Mouse (Mus musculus): ENCODE measurements around the gene Gsta1. TPM values are rescaled to one million over a fixed set of nuclear protein-coding genes. Genes with fewer than 3 reads are reported as not detected.
A peak's percentile ranks its signal among the peaks of the same experiment; 100 is the strongest.
"Not testable (repeated sequence)": the region's sequence is repeated elsewhere in the genome, so short reads cannot be mapped to it uniquely, and the experiment has no call there.

Gsta1 gene
- polyA plus RNA-seq, 1 experiment from 2014 or later, result not detected

DNA sequence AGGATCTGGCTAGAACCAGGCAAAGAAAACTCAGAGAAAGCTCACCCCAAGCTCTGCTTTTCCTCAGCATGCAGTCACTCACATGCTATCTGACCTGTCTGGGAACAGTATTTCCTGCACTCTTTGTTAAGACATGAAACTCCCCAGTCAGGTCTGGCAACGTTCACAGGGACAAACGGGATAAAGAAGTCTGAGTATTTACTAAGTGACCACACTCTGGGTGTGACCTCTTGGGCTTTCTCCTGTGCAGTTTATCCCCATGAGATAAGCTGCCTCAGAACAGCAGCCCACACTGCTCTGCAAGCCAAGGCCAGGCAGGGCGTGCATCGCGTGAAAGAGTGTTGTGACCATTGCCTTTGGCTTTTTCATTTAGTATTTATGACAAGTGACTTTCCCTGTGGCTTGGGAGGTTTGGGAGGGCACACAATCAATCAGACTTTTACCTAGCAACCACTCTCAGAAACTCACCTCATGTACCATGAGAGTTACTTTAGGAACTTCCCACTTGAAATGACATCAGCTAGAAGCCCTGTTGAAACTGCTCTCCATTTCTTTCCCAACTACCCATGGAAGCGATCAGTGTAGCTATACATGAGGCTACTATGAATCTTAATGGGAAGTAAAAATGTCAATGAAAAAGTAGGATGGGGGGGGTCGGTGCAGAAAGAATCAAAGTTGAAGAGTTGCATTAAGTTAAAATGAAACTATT lies 18.0 kb upstream of the Gsta1 start:
- Histone ChIP-seq H3K36me3 (ENCODE audit: insufficient read depth) (0 out of 2 replicates have a peak, but pooled peaks cover 3% of the 10 kb centered on the region), H3K4me1 (ENCODE audit: insufficient read depth) (no peaks in the 10 kb centered on the region), H3K27ac (ENCODE audit: low read depth) (no peak overlapping the region), H3K27me3 (ENCODE audit: insufficient read depth, low read length) (no peaks in the 10 kb centered on the region), H3K9me3 (ENCODE audit: low read depth, low read length) (no peaks in the 10 kb centered on the region), H3K4me3 (ENCODE audit: low read depth, low read length) (no peak overlapping the region), H3K4me2 (no peak overlapping the region), H3K9ac (no peak overlapping the region)
- WGBS, result 50% methylated on average over 7 of the region's 7 CpGs
- DNase-seq (peak; percentile 51), ATAC-seq (ENCODE audit: insufficient read depth) (peak; percentile 65; the same call in 1 of the 2 replicates)
- no peak for TF ChIP-seq CTCF (IDR thresholded peaks at IDR 0.05; ENCODE audit: low read depth)

GRCm38 (mm10) chr9:78217074-78217473 lies 13.4 kb upstream of the Gsta1 start:
- H3K4me2 ChIP-seq, result no peak overlapping the region
- H3K27ac ChIP-seq (ENCODE audit: low read depth), result no peak overlapping the region
- H3K4me3 ChIP-seq (ENCODE audit: low read depth, low read length), result no peak overlapping the region
- DNase-seq, result no peak
- no peaks in the 10 kb centered on the region for H3K27me3 ChIP-seq (ENCODE audit: insufficient read depth, low read length)
- H3K9ac ChIP-seq, result no peak overlapping the region
- no peaks in the 10 kb centered on the region for H3K36me3 ChIP-seq (ENCODE audit: insufficient read depth)
- no peaks in the 10 kb centered on the region for H3K4me1 ChIP-seq (ENCODE audit: insufficient read depth)
- WGBS, result 61% methylated on average over 4 of the region's 4 CpGs
- H3K9me3 ChIP-seq (ENCODE audit: low read depth, low read length), result no peaks in the 10 kb centered on the region
- ATAC-seq (ENCODE audit: insufficient read depth), result no peak
- no peak for TF ChIP-seq CTCF (IDR thresholded peaks at IDR 0.05; ENCODE audit: low read depth)

DNA sequence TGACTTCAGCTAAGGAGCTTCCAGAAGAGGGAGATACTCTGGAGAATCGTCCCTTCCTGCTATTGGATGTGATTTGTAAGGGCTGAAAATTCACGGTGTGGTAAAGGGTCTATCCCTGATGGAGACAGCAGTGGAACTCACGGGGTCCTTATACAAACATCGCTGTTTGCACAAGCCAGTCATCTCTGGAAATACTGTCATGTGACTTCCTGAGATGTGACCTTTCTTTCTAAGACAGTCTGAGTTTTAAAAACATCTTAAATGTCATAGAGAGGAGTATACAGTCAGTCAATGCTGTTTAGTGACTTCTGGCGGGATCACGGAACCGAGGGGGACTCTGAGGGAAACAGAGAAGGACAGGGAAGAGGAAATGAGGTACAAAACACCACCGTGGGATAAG lies 7.8 kb upstream of the Gsta1 start:
- no peaks in the 10 kb centered on the region for H3K27me3 ChIP-seq (ENCODE audit: insufficient read depth, low read length)
- H3K36me3 ChIP-seq (ENCODE audit: insufficient read depth), result no peaks in the 10 kb centered on the region
- WGBS, result 53% methylated on average over 8 of the region's 8 CpGs
- H3K27ac ChIP-seq (ENCODE audit: low read depth), result no peak overlapping the region
- TF ChIP-seq CTCF (IDR thresholded peaks at IDR 0.05; ENCODE audit: low read depth), result no peak
- DNase-seq, result no peak
- H3K4me2 ChIP-seq, result no peak overlapping the region
- no peaks in the 10 kb centered on the region for H3K9me3 ChIP-seq (ENCODE audit: low read depth, low read length)
- H3K4me3 ChIP-seq (ENCODE audit: low read depth, low read length), result no peak overlapping the region
- no peak for ATAC-seq (ENCODE audit: insufficient read depth)
- no peak overlapping the region for H3K9ac ChIP-seq
- H3K4me1 ChIP-seq (ENCODE audit: insufficient read depth), result no peaks in the 10 kb centered on the region

DNA sequence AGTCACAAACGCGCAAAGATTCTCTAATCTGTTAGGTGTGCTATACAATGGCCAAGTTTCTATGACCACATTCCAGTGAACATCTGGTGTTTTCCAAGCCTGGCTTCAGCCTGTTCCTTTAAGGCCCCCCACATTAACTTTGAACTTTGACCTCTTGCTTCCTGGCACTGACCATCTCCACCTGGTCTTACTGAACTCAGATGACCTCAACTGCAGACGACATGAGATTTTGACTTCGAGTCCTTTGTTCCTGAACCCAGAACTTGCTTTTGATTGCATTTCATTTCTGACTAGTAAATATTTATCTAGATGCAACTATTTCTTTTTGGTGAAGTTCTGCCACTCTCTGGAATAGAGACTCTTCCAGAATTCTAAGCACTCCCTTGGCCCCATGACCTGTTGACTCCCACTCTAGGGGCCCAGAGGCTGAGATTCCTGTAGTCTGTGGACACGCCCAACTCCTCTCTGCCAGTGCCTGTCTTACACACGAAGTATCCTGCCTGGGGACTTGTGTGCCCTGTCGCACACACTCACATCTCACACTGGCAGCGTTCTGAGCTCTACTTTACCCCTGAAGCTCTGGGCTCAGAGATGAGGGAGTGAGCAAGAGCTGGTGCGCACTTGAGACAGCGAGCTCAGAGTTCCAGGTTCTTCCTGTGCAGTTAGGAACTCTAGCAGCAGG lies 7.1 kb upstream of the Gsta1 start:
- Histone ChIP-seq H3K4me3 (ENCODE audit: low read depth, low read length) (no peak overlapping the region), H3K4me2 (no peak overlapping the region), H3K9me3 (ENCODE audit: low read depth, low read length) (no peaks in the 10 kb centered on the region), H3K9ac (no peak overlapping the region), H3K36me3 (ENCODE audit: insufficient read depth) (no peaks in the 10 kb centered on the region), H3K27ac (ENCODE audit: low read depth) (no peak overlapping the region), H3K27me3 (ENCODE audit: insufficient read depth, low read length) (no peaks in the 10 kb centered on the region), H3K4me1 (ENCODE audit: insufficient read depth) (no peaks in the 10 kb centered on the region)
- 58% methylated on average over 10 of the region's 10 CpGs for WGBS
- DNase-seq (no peak), ATAC-seq (ENCODE audit: insufficient read depth) (no peak)
- no peak for TF ChIP-seq CTCF (IDR thresholded peaks at IDR 0.05; ENCODE audit: low read depth)

GRCm38 (mm10) chr9:78224418-78224817 lies 6.0 kb upstream of the Gsta1 start:
- TF ChIP-seq CTCF (IDR thresholded peaks at IDR 0.05; ENCODE audit: low read depth), result no peak
- no peak overlapping the region for H3K4me2 ChIP-seq
- 85% methylated on average over 2 of the region's 2 CpGs for whole genome bisulfite sequencing

DNA sequence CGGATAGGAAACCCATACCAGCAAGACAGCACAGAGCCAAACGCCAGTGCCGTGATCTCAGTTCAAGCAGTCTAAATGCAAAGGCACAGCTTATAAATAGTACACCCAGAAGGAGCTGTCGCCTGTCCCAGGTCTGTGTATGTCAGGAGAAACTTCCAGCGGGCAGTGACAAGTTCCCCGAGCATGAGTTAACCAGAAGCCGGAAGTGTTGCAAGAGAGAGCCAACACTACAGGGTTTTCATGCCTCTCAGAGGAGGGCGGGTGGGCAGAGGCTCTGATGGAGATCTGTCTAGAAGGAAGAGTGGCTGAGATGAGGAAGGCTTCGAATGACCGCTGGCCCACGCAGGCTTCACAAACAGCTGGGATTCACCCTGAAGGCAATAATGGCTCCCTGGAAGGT lies 5.2 kb upstream of the Gsta1 start:
- Histone ChIP-seq H3K9ac (no peak overlapping the region), H3K27me3 (ENCODE audit: insufficient read depth, low read length) (no peaks in the 10 kb centered on the region), H3K4me2 (no peak overlapping the region), H3K4me1 (ENCODE audit: insufficient read depth) (no peaks in the 10 kb centered on the region), H3K27ac (ENCODE audit: low read depth) (no peak overlapping the region), H3K4me3 (ENCODE audit: low read depth, low read length) (no peak overlapping the region), H3K36me3 (ENCODE audit: insufficient read depth) (no peaks in the 10 kb centered on the region), H3K9me3 (ENCODE audit: low read depth, low read length) (no peaks in the 10 kb centered on the region)
- no peak for ATAC-seq (ENCODE audit: insufficient read depth)
- no peak for DNase-seq
- WGBS, result 66% methylated on average over 11 of the region's 11 CpGs
- no peak for TF ChIP-seq CTCF (IDR thresholded peaks at IDR 0.05; ENCODE audit: low read depth)

More at GRCm38 (mm10) chr9:78224418-78224817, 6.0 kb upstream of the Gsta1 start:
- no peak overlapping the region for H3K27ac ChIP-seq (ENCODE audit: low read depth)
- no peak overlapping the region for H3K4me3 ChIP-seq (ENCODE audit: low read depth, low read length)
- no peaks in the 10 kb centered on the region for H3K4me1 ChIP-seq (ENCODE audit: insufficient read depth)
- no peak for DNase-seq
- H3K9me3 ChIP-seq (ENCODE audit: low read depth, low read length), result no peaks in the 10 kb centered on the region
- H3K9ac ChIP-seq, result no peak overlapping the region
- no peaks in the 10 kb centered on the region for H3K36me3 ChIP-seq (ENCODE audit: insufficient read depth)
- no peak for ATAC-seq (ENCODE audit: insufficient read depth)
- no peaks in the 10 kb centered on the region for H3K27me3 ChIP-seq (ENCODE audit: insufficient read depth, low read length)

DNA sequence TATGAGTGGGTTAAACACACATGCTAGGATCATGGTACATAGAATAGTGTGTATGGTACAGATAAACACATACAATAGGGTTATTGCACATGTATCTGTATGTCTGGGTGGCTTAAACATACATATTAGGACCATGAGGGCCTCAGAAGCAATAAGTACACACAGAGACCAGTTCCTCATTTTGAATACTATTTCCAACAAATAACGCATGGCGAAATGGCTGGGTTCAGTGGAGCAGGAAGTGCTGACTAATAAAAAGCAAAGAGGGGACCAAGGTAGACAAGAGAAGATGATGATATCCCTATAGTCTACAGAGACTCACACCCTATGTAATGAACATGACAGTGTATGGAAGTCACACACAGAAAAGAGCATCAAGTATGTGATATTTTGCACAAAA lies 2.3 kb upstream of the Gsta1 start:
- Histone ChIP-seq H3K27ac (ENCODE audit: low read depth) (no peak overlapping the region), H3K9ac (no peak overlapping the region), H3K4me1 (ENCODE audit: insufficient read depth) (no peaks in the 10 kb centered on the region), H3K27me3 (ENCODE audit: insufficient read depth, low read length) (no peaks in the 10 kb centered on the region), H3K9me3 (ENCODE audit: low read depth, low read length) (no peaks in the 10 kb centered on the region), H3K4me2 (no peak overlapping the region), H3K4me3 (ENCODE audit: low read depth, low read length) (no peak overlapping the region), H3K36me3 (ENCODE audit: insufficient read depth) (no peaks in the 10 kb centered on the region)
- DNase-seq (no peak), ATAC-seq (ENCODE audit: insufficient read depth) (no peak)
- no peak for TF ChIP-seq CTCF (IDR thresholded peaks at IDR 0.05; ENCODE audit: low read depth)
- WGBS, result 96% methylated on average over 2 of the region's 2 CpGs

DNA sequence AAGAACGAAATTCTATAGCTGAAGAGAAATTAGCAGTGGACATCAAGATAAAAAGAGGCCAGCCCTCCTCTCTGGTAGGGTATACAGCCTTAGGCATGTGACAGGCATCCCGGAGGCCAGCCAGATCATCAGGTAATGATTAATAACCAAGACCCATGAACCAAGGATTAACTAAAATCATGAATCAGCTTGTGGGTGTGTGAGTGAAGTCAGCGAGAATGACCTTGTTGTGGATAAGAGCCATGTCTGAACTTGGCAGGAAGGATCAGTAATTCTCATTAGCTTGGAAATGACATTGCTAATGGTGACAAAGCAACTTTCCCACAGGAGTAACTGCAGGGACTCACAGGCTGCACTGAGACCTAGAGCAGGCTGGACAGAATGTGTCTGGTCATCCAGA lies 798 bp upstream of the Gsta1 start:
- not testable (repeated sequence) for H3K27me3 ChIP-seq (ENCODE audit: insufficient read depth, low read length); H3K27ac ChIP-seq (ENCODE audit: low read depth); DNase-seq; H3K4me3 ChIP-seq (ENCODE audit: low read depth, low read length); H3K9ac ChIP-seq; H3K36me3 ChIP-seq (ENCODE audit: insufficient read depth); ATAC-seq (ENCODE audit: insufficient read depth); H3K4me1 ChIP-seq (ENCODE audit: insufficient read depth); H3K4me2 ChIP-seq; H3K9me3 ChIP-seq (ENCODE audit: low read depth, low read length)
- WGBS, result 42% methylated on average over 3 of the region's 3 CpGs

DNA sequence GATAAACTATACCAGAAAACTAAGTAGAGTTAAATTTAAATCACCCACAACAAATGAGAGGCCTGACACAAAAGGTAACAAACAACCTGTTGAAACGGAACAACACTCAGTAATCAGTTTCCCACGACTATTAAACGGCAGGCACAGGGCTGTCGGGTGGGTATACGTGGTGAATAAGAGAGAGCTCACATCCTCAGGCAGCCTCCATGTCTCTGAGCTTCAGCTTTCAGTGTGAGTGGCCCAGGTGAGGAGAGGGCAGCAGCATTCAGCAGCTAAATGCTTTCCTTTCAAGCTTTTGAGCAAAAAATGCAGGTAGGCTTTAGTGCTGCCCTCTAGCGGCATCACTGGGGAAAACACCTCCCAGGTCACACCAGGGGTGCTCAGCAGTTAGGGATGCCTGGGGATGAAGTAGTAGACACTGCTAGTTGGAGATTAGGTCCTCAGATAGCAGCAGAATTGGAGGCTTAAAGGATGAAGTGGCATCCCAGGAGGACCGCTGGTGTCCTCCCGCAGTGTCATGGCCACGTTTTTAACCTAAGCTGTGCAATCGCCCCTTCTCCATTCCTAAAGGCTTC lies 2.8 kb downstream of the Gsta1 start:
- H3K9ac ChIP-seq, result not testable (repeated sequence)
- no CpG with 5 or more reads among the region's 10 CpGs for WGBS

More for the DNA sequence above, 2.8 kb downstream of the Gsta1 start:
- H3K4me2 ChIP-seq; ATAC-seq (ENCODE audit: insufficient read depth); H3K27me3 ChIP-seq (ENCODE audit: insufficient read depth, low read length); DNase-seq; H3K36me3 ChIP-seq (ENCODE audit: insufficient read depth); H3K4me1 ChIP-seq (ENCODE audit: insufficient read depth); H3K9me3 ChIP-seq (ENCODE audit: low read depth, low read length); H3K27ac ChIP-seq (ENCODE audit: low read depth); H3K4me3 ChIP-seq (ENCODE audit: low read depth, low read length): not testable (repeated sequence)

Measured in lung, embryonic 14.5 days (tissue).